Comparison of ENCODE assay signal across 26 mouse cellular contexts in the genomic region with DNA sequence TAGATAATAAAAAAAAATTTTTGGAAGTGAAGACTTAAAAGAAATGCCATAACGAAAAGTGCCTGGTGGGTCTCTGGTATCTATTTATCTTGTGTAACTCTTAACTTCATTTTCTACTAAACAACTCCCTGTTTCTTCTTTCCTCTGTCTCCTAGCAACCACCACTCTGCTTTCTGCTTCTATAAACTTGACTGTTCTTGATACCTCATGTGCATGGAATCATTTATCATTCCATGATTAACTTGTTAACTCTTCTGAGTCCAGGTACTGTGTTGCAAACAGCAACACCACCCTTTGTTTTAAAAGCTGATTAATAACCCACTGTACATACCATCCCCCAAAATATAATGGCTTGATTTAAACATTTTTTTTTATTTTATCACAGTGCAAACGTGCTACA.
A peak's percentile ranks its signal among the peaks of the same experiment; 100 is the strongest.
DNase-seq lines count a peak whose midpoint lies in the region; ATAC-seq and TF ChIP-seq lines count a peak whose summit lies in the region.
"Had no signal": no experiment of that assay in that cellular context is flagged by ENCODE, and none has a peak within 500 bp of the region (broad histone marks: within the 10 kb centered on the region; RNA-seq: fewer than 3 reads in every experiment).

No protein-coding gene starts in this region.

- no peaks in the 10 kb centered on the region for H3K4me1 ChIP-seq in forebrain, postnatal 0 days (ENCODE audit: insufficient read depth)
- H3K4me1 ChIP-seq in forebrain, embryonic 11.5 days (replicated peaks; ENCODE audit: control insufficient read depth, insufficient read depth, low read length) = no peaks in the 10 kb centered on the region
- H3K4me1 ChIP-seq in kidney, postnatal 0 days (replicated peaks; ENCODE audit: insufficient read depth, low read length) = no peaks in the 10 kb centered on the region
- H3K4me1 ChIP-seq: embryonic facial prominence, embryonic 15.5 days; forebrain, embryonic 12.5 days; forebrain, embryonic 15.5 days; intestine, embryonic 15.5 days had no signal

- ATAC-seq in forebrain, postnatal 0 days = no peak; the same call in 1 of the 2 replicates
- ATAC-seq in forebrain, embryonic 11.5 days (replicated peaks; ENCODE audit: low FRiP score) = no peak
- ATAC-seq in kidney, postnatal 0 days (replicated peaks; ENCODE audit: low FRiP score, low read depth) = no peak
- ATAC-seq: forebrain, embryonic 15.5 days; intestine, embryonic 15.5 days; Patski had no signal

- H3K9ac ChIP-seq in forebrain, postnatal 0 days = no peak overlapping the region
- H3K9ac ChIP-seq in forebrain, embryonic 11.5 days (ENCODE audit: low read length) = no peak overlapping the region
- no peak overlapping the region for H3K9ac ChIP-seq in kidney, postnatal 0 days (ENCODE audit: low read depth, low read length)
- H3K9ac ChIP-seq: embryonic facial prominence, embryonic 15.5 days; forebrain, embryonic 12.5 days; forebrain, embryonic 15.5 days; hindbrain, embryonic 14.5 days; intestine, embryonic 15.5 days had no signal

- WGBS in forebrain, postnatal 0 days = 61% methylated on average over 2 of the region's 2 CpGs
- WGBS in forebrain, embryonic 11.5 days = 63% methylated on average over 2 of the region's 2 CpGs
- WGBS in kidney, postnatal 0 days = 42% methylated on average over 2 of the region's 2 CpGs

- H3K36me3 ChIP-seq in forebrain, postnatal 0 days (ENCODE audit: insufficient read depth) = no peaks in the 10 kb centered on the region
- no peaks in the 10 kb centered on the region for H3K36me3 ChIP-seq in forebrain, embryonic 11.5 days (ENCODE audit: control insufficient read depth, insufficient read depth, low read length)
- H3K36me3 ChIP-seq in kidney, postnatal 0 days (ENCODE audit: insufficient read depth, low read length) = no peaks in the 10 kb centered on the region
- H3K36me3 ChIP-seq: embryonic facial prominence, embryonic 15.5 days; forebrain, embryonic 12.5 days; forebrain, embryonic 15.5 days; G1E; intestine, embryonic 15.5 days had no signal

- DNase-seq in forebrain, postnatal 0 days = peak; percentile 15
- no peak for DNase-seq in forebrain, embryonic 11.5 days (ENCODE audit: low spot score)
- peak; percentile 6 for DNase-seq in kidney, postnatal 0 days (ENCODE audit: low spot score)
- DNase-seq in kidney, adult 11 months = no peak
- peak; percentile 5 for DNase-seq in brain, adult 2 months (ENCODE audit: low read depth, low spot score)
- peak; percentile 8 for DNase-seq in brain, embryonic 18.5 days (ENCODE audit: low read depth, low spot score)
- no peak for DNase-seq in testis, postnatal 14 days (ENCODE audit: low spot score)
- DNase-seq: adrenal gland, postnatal 10 days; adrenal gland, postnatal 36 days; B cell, adult 2 months; cerebellum, adult 11 months; cerebellum, adult 2 months; cerebellum, adult 9-11 months; cerebellum, postnatal 25 days; gastrocnemius, adult 2 months; gastrocnemius, postnatal 14 days; heart, adult 11 months; kidney, adult 18-20 months had no signal

- no peaks in the 10 kb centered on the region for H3K27me3 ChIP-seq in forebrain, postnatal 0 days (ENCODE audit: insufficient read depth, low read length)
- no peaks in the 10 kb centered on the region for H3K27me3 ChIP-seq in forebrain, embryonic 11.5 days (ENCODE audit: control insufficient read depth, insufficient read depth, low read length)
- no peaks in the 10 kb centered on the region for H3K27me3 ChIP-seq in kidney, postnatal 0 days (ENCODE audit: insufficient read depth, low read length)
- H3K27me3 ChIP-seq: embryonic facial prominence, embryonic 15.5 days; forebrain, embryonic 12.5 days; forebrain, embryonic 15.5 days; intestine, embryonic 15.5 days; Patski had no signal

- no peaks in the 10 kb centered on the region for H3K9me3 ChIP-seq in forebrain, postnatal 0 days (ENCODE audit: low read length)
- H3K9me3 ChIP-seq in forebrain, embryonic 11.5 days (ENCODE audit: control insufficient read depth, low read length) = no peaks in the 10 kb centered on the region
- no peaks in the 10 kb centered on the region for H3K9me3 ChIP-seq in kidney, postnatal 0 days (replicated peaks; ENCODE audit: low read length)
- H3K9me3 ChIP-seq: embryonic facial prominence, embryonic 15.5 days; forebrain, embryonic 12.5 days; forebrain, embryonic 15.5 days; G1E; intestine, embryonic 15.5 days had no signal

- H3K27ac ChIP-seq in forebrain, postnatal 0 days (ENCODE audit: low read depth, low read length) = no peak overlapping the region
- no peak overlapping the region for H3K27ac ChIP-seq in forebrain, embryonic 11.5 days (ENCODE audit: low read depth, low read length)
- no peak overlapping the region for H3K27ac ChIP-seq in kidney, postnatal 0 days
- H3K27ac ChIP-seq: embryonic facial prominence, embryonic 15.5 days; forebrain, embryonic 12.5 days; forebrain, embryonic 15.5 days; gastrocnemius, adult 2 months; hindbrain, embryonic 14.5 days; intestine, embryonic 15.5 days had no signal

- no peak overlapping the region for H3K4me2 ChIP-seq in forebrain, postnatal 0 days (ENCODE audit: low read depth)
- H3K4me2 ChIP-seq in forebrain, embryonic 11.5 days (ENCODE audit: low read depth, low read length, severe bottlenecking) = no peak overlapping the region
- H3K4me2 ChIP-seq in kidney, postnatal 0 days (ENCODE audit: low read length) = no peak overlapping the region
- H3K4me2 ChIP-seq: embryonic facial prominence, embryonic 15.5 days; forebrain, embryonic 12.5 days; forebrain, embryonic 15.5 days; heart, embryonic 11.5 days; hindbrain, embryonic 14.5 days; intestine, embryonic 15.5 days had no signal

- TF ChIP-seq CTCF in forebrain, postnatal 0 days (IDR thresholded peaks at IDR 0.05; ENCODE audit: low read depth) = no peak
- no peak for TF ChIP-seq CTCF in kidney, postnatal 0 days (IDR thresholded peaks at IDR 0.05; ENCODE audit: low read depth)

- H3K4me3 ChIP-seq in forebrain, postnatal 0 days (ENCODE audit: low read depth, low read length) = no peak overlapping the region
- H3K4me3 ChIP-seq in forebrain, embryonic 11.5 days (ENCODE audit: low read depth, low read length) = no peak overlapping the region
- H3K4me3 ChIP-seq in kidney, postnatal 0 days (replicated peaks; ENCODE audit: low read depth, low read length) = no peak overlapping the region
- H3K4me3 ChIP-seq: embryonic facial prominence, embryonic 15.5 days; forebrain, embryonic 12.5 days; forebrain, embryonic 15.5 days; gastrocnemius, adult 2 months; intestine, embryonic 15.5 days had no signal

Comparison
In these comparisons a context has a peak if more than half of its experiments do, and no peak if none do; other contexts are left out.
1. DNase-seq: peak in forebrain, postnatal 0 days (single experiment), kidney, postnatal 0 days (single experiment), brain, adult 2 months (single experiment) and brain, embryonic 18.5 days (single experiment); none in forebrain, embryonic 11.5 days (single experiment), kidney, adult 11 months (single experiment) and testis, postnatal 14 days (single experiment).